Mouse (Mus musculus) embryonic fibroblast, embryonic 13.5 days (primary cell): ENCODE results near the gene Gadd45a.

Experiments
- CTCF ChIP-seq: IDR thresholded peaks from 2 replicates; pipeline ENCODE4 v1.5.1; 2011; ENCODE audit warnings: mild to moderate bottlenecking, control low read depth, low read length, moderate library complexity, borderline replicate concordance; ENCODE audit not compliant: insufficient read depth
- POLR2A ChIP-seq: IDR thresholded peaks from 2 replicates; pipeline ENCODE4 v1.6.1; 2011; ENCODE audit warnings: low read depth, mild to moderate bottlenecking, control low read depth, low read length, moderate library complexity

DNA sequence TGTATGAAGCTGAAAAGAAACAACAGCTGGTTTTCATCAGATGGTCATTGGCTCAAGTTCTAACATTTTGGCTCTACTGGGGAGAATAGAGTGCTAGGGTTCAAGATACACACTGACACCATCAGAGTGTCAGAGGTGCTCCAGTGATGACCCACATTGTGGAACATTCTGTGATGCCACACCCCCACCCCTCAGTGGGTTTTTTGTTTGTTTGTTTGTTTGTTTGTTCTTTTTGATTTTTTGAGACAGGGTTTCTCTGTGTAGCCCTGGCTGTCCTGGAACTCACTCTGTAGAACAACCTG, 26.1 kb downstream of the Gadd45a start:
- TF ChIP-seq POLR2A (no peak), CTCF (no peak)
